Mouse (Mus musculus) brain, embryonic 14.5 days (tissue): ENCODE measurements around the gene Nr4a1.

Experiments
- CTCF ChIP-seq: fragments of 200-500 bp; IDR thresholded peaks from 2 replicates; pipeline ENCODE4 v1.5.1; 2012; ENCODE audit warnings: inconsistent platforms, mild to moderate bottlenecking, moderate library complexity, borderline replicate concordance; ENCODE audit not compliant: insufficient read depth, insufficient read length; ENCODE audit errors: extremely low read depth
- POLR2A ChIP-seq: fragments of 200-500 bp; IDR thresholded peaks from 2 replicates; pipeline ENCODE4 v1.6.1; 2012; ENCODE audit warnings: mild to moderate bottlenecking, inconsistent platforms, borderline replicate concordance; ENCODE audit not compliant: poor library complexity, insufficient read depth, insufficient read length, severe bottlenecking; ENCODE audit errors: extremely low read depth

DNA sequence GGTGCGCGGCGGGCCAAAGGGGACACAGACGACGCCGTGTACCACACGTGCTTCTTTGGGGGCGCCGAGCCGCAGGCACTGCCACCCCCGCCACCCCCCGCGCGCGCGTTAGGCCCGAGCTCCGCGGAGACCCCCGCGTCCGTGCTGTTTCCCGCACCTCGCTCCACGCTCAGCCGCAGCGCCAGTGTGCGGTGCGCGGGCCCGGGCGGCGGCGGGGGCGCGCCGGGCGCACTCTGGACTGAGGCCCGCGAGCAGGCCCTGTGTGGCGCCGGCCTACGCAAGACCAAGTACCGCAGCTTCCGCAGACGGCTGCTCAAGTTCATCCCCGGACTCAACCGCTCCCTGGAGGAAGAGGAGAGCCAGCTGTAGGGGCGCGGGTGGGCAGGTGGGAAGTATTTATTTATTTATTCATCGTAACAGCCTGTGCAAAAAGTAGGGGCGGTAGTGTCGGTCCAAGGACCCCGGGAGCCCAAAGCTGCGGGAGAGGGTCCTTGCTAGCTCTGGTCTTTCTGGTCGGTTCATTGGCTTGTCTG, 22.4 kb upstream of the Nr4a1 start:
- TF ChIP-seq CTCF = no peak
- TF ChIP-seq POLR2A = no peak
